Mouse (Mus musculus) limb, embryonic 14.5 days (tissue): ENCODE measurements around the gene Adamts2. TPM values are rescaled to one million over a fixed set of nuclear protein-coding genes. Genes with fewer than 3 reads are reported as not detected.
A peak's percentile ranks its signal among the peaks of the same experiment; 100 is the strongest.

Source experiments
- ATAC-seq: fragments of 200-750 bp; cut with Nextera tagmentation; 2 replicates; pipeline ENCODE4 v1.8.0; 2017; ENCODE audit warnings: low read depth, moderate number of reproducible peaks, moderate TSS enrichment; ENCODE audit not compliant: low FRiP score
- DNase-seq: peaks from one replicate; pipeline ENCODE4 v3.0.0-alpha.2; 2015; ENCODE audit warnings: low spot score
- H3K27ac ChIP-seq: fragments of 300-500 bp; sonication (generic); replicated peaks from 2 replicates; pipeline ENCODE4 v1.5.1; 2014; ENCODE audit warnings: low read depth, mild to moderate bottlenecking, low read length, moderate library complexity, mixed read lengths
- H3K27me3 ChIP-seq: fragments of 300-500 bp; sonication (generic); 2 replicates; pipeline ENCODE4 v1.6.1; 2014; ENCODE audit warnings: low read length, mixed read lengths; ENCODE audit not compliant: control insufficient read depth, insufficient read depth
- H3K36me3 ChIP-seq: fragments of 300-500 bp; sonication (generic); 2 replicates; pipeline ENCODE4 v1.6.1; 2014; ENCODE audit warnings: mild to moderate bottlenecking, low read length, moderate library complexity, mixed read lengths; ENCODE audit not compliant: control insufficient read depth, insufficient read depth
- H3K4me1 ChIP-seq: fragments of 300-500 bp; sonication (generic); 2 replicates; pipeline ENCODE4 v1.6.1; 2014; ENCODE audit warnings: antibody characterized with exemption, low read length, mixed read lengths; ENCODE audit not compliant: control insufficient read depth, insufficient read depth
- H3K4me2 ChIP-seq: fragments of 300-500 bp; sonication (generic); replicated peaks from 2 replicates; pipeline ENCODE4 v1.6.1; 2014; ENCODE audit warnings: low read depth, mild to moderate bottlenecking, low read length, moderate library complexity; ENCODE audit not compliant: severe bottlenecking
- H3K4me3 ChIP-seq: fragments of 300-500 bp; sonication (generic); replicated peaks from 2 replicates; pipeline ENCODE4 v1.5.1; 2014; ENCODE audit warnings: low read length
- H3K9ac ChIP-seq: fragments of 300-500 bp; sonication (generic); 2 replicates; pipeline ENCODE4 v1.6.1; 2014; ENCODE audit warnings: mild to moderate bottlenecking, low read depth, low read length, moderate library complexity; ENCODE audit not compliant: severe bottlenecking
- H3K9me3 ChIP-seq: fragments of 300-500 bp; sonication (generic); 2 replicates; pipeline ENCODE4 v1.6.1; 2016; ENCODE audit warnings: low read length; ENCODE audit not compliant: control insufficient read depth
- POLR2A ChIP-seq: fragments of 200-500 bp; IDR thresholded peaks from 2 replicates; pipeline ENCODE4 v1.8.0; 2012; ENCODE audit warnings: inconsistent platforms, mild to moderate bottlenecking, moderate library complexity, borderline replicate concordance; ENCODE audit not compliant: insufficient read depth, insufficient read length; ENCODE audit errors: extremely low read depth
- WGBS: fragments of 180-500 bp; shearing (Covaris S2); extraction: QIAGEN DNeasy Blood & Tissue Kit; methylation state at CpG from one replicate; pipeline ENCODE4 v1.1.7; 2014; 5-methylcytosine and 5-hydroxymethylcytosine counted together
- polyA plus RNA-seq, 2 experiments: library from polyadenylated mRNA; depleted of rRNA in 1 of 2; stranded (reverse) in 1 of 2; unstranded in 1 of 2; fragments of >200 nt; fragmentation: Nextera tagmentation in 1 of 2; extraction: Ambion mirVana in 1 of 2; gene quantifications; 2 replicates each; pipeline versions ENCODE4 v1.2.1 to v1.2.3; 2012 to 2014

The Adamts2 gene
- polyA plus RNA-seq, 2 experiments: 19.4 to 34.9 TPM

DNA sequence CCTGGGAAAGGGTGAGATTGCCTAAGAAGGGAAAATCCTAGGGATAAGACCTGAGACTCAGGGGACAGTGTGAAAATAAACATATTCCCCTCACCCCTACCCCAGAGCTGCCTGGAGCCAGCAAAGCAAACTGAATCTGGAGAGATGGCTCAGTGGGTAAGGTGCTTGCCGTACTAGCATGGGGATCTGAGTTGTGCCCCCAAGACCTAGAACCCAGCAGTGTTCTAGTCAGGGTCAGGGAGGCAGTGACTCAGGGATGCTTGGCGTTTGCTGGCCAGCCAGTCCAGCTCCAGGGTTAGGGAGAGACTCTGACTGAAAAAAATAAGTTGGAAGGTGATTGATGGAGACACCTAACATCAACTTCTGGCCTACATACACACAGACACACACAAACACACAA lies 5.3 kb upstream of the Adamts2 start:
- H3K36me3 ChIP-seq: no peaks in the 10 kb centered on the region
- H3K4me2 ChIP-seq: no peak overlapping the region
- no peak for TF ChIP-seq POLR2A
- no peak overlapping the region for H3K9ac ChIP-seq
- ATAC-seq (no peak), DNase-seq (no peak)
- no peak overlapping the region for H3K4me3 ChIP-seq
- no peak overlapping the region for H3K27ac ChIP-seq
- H3K27me3 ChIP-seq: peaks cover 12% of the 10 kb centered on the region; the same call in 1 of the 2 replicates
- H3K9me3 ChIP-seq: no peaks in the 10 kb centered on the region
- 0 out of 2 replicates have a peak, but pooled peaks cover 2% of the 10 kb centered on the region for H3K4me1 ChIP-seq
- WGBS: 81% methylated on average over 2 of the region's 2 CpGs

- no peak for TF ChIP-seq POLR2A
- H3K9ac ChIP-seq: no peak overlapping the region
- ATAC-seq: no peak
- H3K9me3 ChIP-seq: no peaks in the 10 kb centered on the region
- no peak overlapping the region for H3K27ac ChIP-seq
- H3K4me3 ChIP-seq: no peak overlapping the region
- no peak for DNase-seq
- no peaks in the 10 kb centered on the region for H3K36me3 ChIP-seq
- H3K27me3 ChIP-seq: peaks cover 34% of the 10 kb centered on the region
- no peak overlapping the region for H3K4me2 ChIP-seq
- peaks cover 16% of the 10 kb centered on the region for H3K4me1 ChIP-seq
- 41% methylated on average over 2 of the region's 2 CpGs for WGBS
Observed at GRCm38 (mm10) chr11:50599156-50599555, 2.7 kb upstream of the Adamts2 start.

DNA sequence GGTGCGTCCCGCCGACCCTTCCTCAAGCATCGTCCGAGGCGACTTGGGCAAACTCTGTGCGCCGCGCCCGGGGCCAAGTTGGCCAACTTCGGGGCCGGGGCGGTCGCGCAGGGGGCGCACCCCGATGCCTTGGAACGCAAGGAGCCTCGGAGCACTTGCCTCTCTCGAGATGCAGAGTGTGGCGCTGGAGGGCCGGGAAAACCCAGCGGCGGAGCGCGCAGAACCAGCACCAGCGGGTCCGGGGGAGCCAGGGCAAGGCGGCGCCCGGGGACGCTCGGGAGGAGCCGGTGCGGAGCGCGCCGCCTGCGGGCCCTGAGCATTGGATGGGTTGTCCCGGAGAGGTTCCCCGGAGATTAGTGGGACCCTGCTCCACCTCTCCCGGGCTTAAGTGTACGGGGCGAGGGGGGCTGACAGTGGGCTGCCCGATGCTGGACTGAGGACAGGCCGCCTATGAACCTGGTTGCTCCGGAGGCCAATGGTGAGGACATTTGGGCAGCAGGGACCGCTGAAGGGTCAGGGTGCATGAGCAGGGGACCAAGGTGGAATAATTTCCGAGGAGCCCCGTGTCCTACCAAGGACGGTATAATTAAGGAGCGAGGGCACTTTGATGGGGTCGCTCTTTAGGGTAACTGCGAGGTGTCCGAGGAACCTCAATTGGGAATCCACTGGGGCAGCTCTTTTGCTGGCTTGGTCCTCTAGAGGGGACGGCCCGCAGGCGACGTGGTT lies 635 bp downstream of the Adamts2 start:
- no peak for TF ChIP-seq POLR2A
- peaks cover 16% of the 10 kb centered on the region for H3K4me1 ChIP-seq
- peak overlapping the region; percentile 93 for H3K4me2 ChIP-seq
- ATAC-seq (peak; percentile 28), DNase-seq (peak; percentile 17)
- H3K36me3 ChIP-seq: no peaks in the 10 kb centered on the region
- no peak overlapping the region for H3K27ac ChIP-seq
- H3K9ac ChIP-seq: peak overlapping the region; percentile 65
- WGBS: under 1% methylated on average over 34 of the region's 59 CpGs
- no peaks in the 10 kb centered on the region for H3K9me3 ChIP-seq
- H3K4me3 ChIP-seq: peak overlapping the region; percentile 76
- H3K27me3 ChIP-seq: peaks cover 49% of the 10 kb centered on the region

GRCm38 (mm10) chr11:50603082-50603910 lies 1.4 kb downstream of the Adamts2 start:
- peaks cover 49% of the 10 kb centered on the region for H3K27me3 ChIP-seq
- H3K4me2 ChIP-seq: peak overlapping the region; percentile 93
- no peak overlapping the region for H3K27ac ChIP-seq
- H3K4me3 ChIP-seq: peak overlapping the region; percentile 76
- no peaks in the 10 kb centered on the region for H3K9me3 ChIP-seq
- peaks cover 16% of the 10 kb centered on the region for H3K4me1 ChIP-seq
- no peak for TF ChIP-seq POLR2A
- 1% methylated on average over 45 of the region's 52 CpGs for WGBS
- peak overlapping the region; percentile 65 for H3K9ac ChIP-seq
- DNase-seq (peak; percentile 23), ATAC-seq (peak; percentile 41; the same call in 1 of the 2 replicates)
- H3K36me3 ChIP-seq: no peaks in the 10 kb centered on the region

DNA sequence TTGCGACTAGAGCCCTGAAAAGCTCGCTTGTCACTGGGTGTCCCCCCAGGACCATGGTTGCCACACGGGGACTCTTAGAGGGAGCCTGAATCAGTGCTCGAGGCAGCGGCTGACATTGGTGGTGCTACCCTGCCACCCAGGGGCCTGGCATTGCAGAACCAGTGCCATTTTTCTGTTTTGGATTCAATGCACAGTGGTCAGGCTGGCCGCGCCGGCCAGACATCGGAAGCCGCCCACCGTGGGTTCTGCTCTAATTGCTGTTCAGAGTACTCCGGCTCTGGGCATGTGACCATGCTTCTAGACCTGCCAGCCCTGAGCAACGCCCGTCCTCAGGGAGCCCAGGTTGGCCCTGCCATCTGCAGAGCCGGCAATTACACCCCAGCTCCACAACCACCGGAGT lies 2.5 kb downstream of the Adamts2 start:
- TF ChIP-seq POLR2A: no peak
- Histone ChIP-seq H3K9me3 (no peaks in the 10 kb centered on the region), H3K4me1 (peaks cover 16% of the 10 kb centered on the region), H3K36me3 (no peaks in the 10 kb centered on the region), H3K4me3 (0 out of 2 replicates have a peak overlapping the region, but pooled peaks have one; percentile 76), H3K4me2 (0 out of 2 replicates have a peak overlapping the region, but pooled peaks have one; percentile 93), H3K27ac (no peak overlapping the region), H3K27me3 (peaks cover 49% of the 10 kb centered on the region), H3K9ac (no peak overlapping the region)
- ATAC-seq (no peak), DNase-seq (no peak)
- 69% methylated on average over 15 of the region's 16 CpGs for WGBS
